Mouse (Mus musculus) gonadal fat pad, adult 2 months (tissue): ENCODE measurements at regions not wholly inside any gene's neighbourhood (a gene's known extent, or its start where the extent isn't known, plus 50 kb on each side); places are given as distances from the start of the nearest gene placed in this dataset.

ENCODE experiments used
- DNase-seq: peaks from one replicate; pipeline ENCODE4 v3.0.0-alpha.2; 2012; ENCODE audit warnings: low read depth

DNA sequence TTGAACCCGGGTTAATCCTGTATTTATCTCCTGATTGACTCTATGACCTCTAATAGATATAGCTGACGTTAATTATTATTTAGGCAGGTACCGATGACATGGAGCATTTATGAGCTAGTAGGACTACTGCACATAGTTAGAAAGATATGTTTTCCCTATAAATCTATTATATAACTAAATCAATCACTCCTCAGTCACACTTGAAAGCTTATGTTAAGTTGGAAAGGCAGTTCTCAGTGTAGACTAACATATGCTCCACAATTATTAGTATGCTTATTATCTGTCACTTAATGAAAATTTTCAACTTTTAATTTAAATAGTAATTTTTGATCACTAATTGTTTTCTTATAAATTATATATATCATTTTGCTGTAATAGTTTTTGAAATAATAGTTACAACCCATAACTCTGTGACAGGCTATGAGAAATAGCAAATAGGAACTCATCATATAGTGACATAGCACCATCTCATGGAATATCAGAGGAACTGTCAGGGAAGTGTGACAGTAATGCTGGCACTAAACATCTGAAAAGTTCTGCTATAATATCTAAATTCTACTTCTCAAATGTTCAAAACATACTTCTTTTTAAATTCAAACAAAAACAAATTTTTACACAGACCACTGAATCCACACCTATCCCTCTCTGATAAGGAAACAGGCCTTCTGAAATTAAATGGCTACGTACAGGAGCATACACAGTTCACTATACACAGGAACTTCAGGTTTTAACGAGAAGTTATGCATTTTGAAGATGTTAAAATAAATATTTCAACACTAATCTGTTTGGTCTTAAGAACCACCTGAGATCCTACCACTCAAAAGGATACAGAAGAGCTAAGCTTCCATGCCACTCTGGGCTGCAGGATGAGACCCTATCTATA is 75.3 kb upstream of the Map2 start:
- no peak for DNase-seq

DNA sequence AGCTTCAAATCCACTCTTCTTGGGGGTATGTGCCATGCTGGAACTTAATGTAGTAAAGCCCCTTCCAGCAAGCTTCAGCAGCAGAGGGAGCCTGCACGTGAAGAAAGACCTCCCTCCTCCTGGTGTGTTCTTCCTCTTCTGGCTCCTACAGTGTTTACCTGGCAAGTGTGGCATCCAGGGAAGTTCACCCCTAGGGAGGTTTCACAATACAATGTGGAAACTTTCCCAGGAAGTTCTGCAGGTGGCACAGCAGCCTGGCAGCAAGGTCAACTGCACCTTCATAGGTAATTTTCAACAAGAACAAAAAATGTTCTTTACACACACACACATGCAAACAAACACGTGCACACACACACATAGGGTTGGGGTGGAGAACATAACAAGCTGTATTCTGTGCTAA is 73.7 kb upstream of the Map2 start:
- peak; percentile 79 for DNase-seq

DNA sequence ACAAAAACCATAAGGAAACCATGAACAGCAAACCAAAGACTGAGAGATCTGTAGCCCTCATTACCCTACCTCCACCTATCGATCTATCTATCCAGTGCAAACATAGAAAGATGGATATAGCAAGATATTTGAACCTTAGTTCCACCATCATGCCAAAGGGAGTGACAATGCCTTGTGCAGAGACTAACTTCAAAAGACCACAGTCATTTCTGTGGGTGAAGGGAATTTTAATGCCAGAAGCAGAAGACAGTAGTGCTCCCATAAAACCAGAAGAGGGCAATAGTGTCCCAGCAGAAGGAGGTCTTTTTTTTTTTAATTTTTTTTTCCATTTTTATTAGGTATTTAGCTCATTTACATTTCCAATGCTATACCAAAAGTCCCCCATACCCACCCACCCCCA is 70.6 kb upstream of the Map2 start:
- no peak for DNase-seq

DNA sequence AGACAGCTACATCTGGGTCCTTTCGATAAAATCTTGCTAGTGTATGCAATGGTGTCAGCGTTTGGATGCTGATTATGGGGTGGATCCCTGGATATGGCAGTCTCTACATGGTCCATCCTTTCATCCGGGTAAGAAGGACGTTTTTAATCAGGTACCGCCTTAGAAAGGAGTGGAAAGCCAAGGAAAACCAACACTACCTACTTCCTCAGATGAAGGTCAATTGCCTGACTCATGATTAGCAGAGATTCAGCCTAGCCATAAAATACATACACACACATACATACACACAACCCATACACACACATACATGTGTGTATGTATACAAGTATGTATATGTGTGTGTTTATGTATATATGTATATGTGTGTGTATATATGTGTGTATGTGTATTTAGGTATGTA is 69.9 kb upstream of the Map2 start:
- no peak for DNase-seq

DNA sequence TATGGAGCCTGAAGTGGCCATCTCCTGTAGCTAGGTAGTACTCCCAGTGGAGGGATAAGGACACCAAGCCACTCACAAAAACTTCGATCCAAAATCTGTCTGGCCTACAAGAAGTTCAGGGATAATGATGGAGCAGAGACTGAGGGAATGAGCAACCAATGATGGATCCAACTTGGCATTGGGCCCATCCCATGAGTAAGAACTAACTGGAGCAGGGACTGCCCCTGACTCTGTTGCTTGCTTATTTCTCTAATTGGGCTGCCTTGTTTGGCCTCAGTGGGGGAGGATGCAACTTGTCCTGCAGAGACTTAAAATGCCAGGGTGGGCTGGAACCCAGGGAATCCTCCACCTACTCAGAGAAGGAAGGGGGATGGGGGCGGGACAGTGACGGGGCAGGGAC is 67.0 kb upstream of the Map2 start:
- DNase-seq = no peak

DNA sequence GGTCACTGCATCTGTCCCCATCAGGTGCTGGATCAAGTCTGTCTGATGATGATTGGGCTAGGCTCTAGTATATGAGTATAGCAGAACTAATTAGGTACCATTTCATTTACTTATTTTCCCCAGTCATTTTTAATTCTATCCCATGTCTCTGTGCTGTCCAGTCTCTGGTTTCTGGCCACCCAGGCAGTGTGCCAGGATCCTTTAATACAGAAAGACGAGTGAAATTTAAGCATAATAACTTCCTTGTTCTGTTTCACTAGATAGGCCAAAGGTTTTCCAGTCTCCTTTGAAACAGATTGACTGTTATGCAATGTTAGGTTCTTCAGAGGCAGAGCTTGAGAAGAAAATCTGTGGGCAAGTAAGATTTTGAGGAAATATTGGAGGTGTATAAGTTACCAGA is 61.2 kb upstream of the Map2 start:
- no peak for DNase-seq

DNA sequence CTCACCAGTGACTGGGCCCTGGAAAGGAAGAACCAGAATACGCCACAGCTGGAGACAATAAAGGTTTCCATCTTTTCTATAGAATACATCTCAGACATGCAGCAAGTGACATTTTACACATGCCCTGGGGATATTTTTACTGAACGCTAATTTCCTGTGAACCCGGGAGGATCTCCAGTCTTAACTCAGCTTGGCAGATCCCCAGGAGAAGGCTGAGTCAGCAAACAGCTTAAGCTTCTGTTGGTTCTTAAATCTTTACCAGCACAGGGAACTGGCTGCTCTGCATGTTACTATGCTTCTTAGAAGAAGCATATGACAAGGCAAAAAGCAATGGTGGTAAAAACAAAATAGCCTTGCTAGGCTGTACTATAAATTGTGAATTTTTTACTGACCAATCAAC is 59.7 kb upstream of the Map2 start:
- no peak for DNase-seq
